Mouse (Mus musculus) layer of hippocampus, postnatal 25 days (tissue): Measurements from ENCODE around the gene Gm4969. TPM values are rescaled to one million over a fixed set of nuclear protein-coding genes. Genes with fewer than 3 reads are reported as not detected.

Experiments used
- DNase-seq, 2 experiments: peaks; one replicate each; pipeline ENCODE4 v3.0.0; 2022; ENCODE audit warnings: mixed read lengths in 2 of 2, low spot score in 1 of 2; ENCODE audit errors: extremely low spot score in 1 of 2
- total RNA-seq, 2 experiments: library from RNA; stranded (reverse); gene quantifications; 2 replicates each; pipeline ENCODE4 v1.2.3; 2021

Gene Gm4969
- total RNA-seq, 2 experiments from 2014 or later: 0.42 to 0.49 TPM

GRCm38 (mm10) chr7:19094826-19095750 is 23.1 kb downstream of the Gm4969 start:
- no peak for DNase-seq

- DNase-seq: no peak
These were observed 23.7 kb downstream of the Gm4969 start, which contains the start of gene Six5 for GRCm38 (mm10) chr7:19094471-19094825. Gene Six5 (plus strand): TSS chr7:19094594.

DNA sequence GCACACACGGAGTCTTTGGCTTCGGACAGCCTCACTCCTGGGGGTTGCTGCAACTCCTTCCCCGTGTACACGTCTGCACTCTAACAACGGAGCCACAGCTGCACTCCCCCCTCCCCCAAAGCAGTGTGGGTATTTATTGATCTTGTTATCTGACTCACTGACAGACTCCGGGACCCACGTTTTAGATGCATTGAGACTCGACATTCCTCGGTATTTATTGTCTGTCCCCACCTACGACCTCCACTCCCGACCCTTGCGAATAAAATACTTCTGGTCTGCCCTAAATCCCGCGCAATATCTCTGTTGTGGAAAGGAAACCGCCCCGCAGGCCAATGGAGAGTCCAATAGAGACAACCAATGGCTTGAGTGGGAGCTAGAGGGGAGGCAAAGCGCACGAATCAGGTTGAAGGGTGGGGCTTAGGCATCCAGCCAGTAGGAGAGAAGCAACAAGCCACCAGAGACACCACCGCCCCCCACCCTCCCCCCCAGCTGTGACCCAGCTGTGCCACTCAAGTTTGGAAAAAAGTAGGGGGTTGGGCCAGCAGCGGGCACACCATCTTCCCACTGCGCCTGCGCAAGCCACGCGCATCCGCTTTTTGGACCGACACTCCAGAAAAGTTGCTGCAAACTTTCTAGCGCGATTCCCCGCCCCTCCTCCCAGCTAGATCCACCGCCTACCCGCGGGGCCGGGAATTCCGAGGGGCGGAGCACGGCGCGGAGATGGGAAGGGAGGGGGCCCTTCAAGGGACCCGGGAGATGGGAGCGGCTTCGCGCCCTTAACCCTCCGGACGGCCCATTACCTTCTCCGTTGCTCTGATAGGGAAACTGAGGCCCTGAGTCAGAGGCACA is 24.4 kb downstream of the Gm4969 start:
- DNase-seq: peak; percentile 71 to 76

GRCm38 (mm10) chr7:19093174-19093521 is 25.0 kb downstream of the Gm4969 start:
- peak; percentile 57 to 73 for DNase-seq

GRCm38 (mm10) chr7:19092381-19093173 is 25.6 kb downstream of the Gm4969 start:
- DNase-seq: no peak

GRCm38 (mm10) chr7:19091913-19092312 is 26.3 kb downstream of the Gm4969 start:
- no peak for DNase-seq

DNA sequence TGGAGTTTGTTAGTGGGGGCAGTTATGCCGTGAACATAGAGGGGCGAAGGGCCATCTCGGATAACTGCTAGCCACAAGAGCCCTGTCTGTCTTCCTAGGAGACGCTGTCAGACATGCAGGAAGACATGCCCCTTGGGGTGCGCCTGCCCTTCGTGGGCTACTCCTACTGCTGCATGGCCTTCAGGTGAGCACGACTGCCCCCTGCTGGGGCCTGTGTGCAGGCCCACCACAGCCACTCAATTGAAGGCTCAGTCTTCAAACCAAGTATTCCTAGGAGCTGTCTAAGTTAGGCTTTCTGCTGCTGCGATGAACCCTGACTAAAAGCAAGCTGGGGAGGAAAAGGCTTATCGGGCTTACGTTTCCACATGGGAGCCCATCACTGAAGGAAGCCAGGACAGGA is 29.4 kb downstream of the Gm4969 start:
- peak in 1 of 2 experiments; percentile 65 for DNase-seq

DNA sequence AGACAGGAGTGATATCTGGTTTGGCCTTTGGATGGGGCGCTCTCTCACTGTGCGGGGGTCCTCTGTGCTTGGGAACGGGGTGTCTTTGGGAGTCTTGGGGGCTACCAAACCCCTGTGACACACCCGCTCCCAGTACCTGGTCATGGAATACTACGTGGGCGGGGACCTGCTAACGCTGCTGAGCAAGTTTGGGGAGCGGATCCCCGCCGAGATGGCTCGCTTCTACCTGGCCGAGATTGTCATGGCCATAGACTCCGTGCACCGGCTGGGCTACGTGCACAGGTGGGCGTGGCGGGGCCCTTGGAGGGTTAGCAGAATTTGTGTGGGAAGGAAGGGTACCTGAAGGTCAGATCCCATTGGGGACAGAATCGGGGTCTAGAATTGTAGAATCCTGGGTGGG is 31.4 kb downstream of the Gm4969 start:
- DNase-seq: no peak

- no peak for DNase-seq
These were observed 32.1 kb downstream of the Gm4969 start for GRCm38 (mm10) chr7:19086042-19086441.

DNA sequence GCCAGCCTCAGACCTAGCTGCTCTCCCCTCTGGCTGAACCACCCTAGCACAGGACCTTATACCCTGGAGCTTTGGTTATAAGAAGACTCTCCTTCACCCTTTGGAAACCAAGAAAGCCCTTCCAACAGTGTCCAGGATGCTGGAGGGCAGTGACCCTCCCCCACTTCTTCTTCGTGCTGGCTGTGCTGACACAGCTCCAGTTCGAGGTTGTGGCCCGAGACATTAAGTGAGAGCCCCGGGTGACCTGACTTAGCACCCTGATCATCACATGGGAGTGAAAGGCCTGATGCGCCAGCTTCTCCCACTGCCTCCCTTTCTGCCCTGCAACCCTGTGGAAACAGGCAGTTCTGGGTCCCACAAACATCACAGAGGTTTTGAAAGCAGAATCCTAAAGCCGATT is 32.7 kb downstream of the Gm4969 start:
- no peak for DNase-seq

- no peak for DNase-seq
These were observed 33.2 kb downstream of the Gm4969 start for GRCm38 (mm10) chr7:19084921-19085473.

- no peak for DNase-seq
These were observed 33.8 kb downstream of the Gm4969 start for GRCm38 (mm10) chr7:19084277-19084771.

DNA sequence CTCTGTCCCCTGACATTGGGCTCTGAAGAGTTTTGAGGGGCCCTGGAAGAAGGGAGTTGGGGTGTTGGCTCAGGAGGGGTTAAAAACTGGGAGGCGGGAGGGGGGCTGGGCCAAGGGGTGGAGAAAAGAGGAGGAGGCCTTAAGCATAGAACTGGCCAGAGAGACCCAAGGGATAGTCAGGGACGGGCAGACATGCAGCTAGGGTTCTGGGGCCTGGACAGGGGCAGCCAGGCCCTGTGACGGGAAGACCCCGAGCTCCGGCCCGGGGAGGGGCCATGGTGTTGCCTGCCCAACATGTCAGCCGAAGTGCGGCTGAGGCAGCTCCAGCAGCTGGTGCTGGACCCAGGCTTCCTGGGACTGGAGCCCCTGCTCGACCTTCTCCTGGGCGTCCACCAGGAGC is 34.5 kb downstream of the Gm4969 start, which contains the start of gene Dmpk:
Gene Dmpk, plus strand, starts transcription at position 149 of the 400 bp plus-strand sequence.
- no peak for DNase-seq

DNA sequence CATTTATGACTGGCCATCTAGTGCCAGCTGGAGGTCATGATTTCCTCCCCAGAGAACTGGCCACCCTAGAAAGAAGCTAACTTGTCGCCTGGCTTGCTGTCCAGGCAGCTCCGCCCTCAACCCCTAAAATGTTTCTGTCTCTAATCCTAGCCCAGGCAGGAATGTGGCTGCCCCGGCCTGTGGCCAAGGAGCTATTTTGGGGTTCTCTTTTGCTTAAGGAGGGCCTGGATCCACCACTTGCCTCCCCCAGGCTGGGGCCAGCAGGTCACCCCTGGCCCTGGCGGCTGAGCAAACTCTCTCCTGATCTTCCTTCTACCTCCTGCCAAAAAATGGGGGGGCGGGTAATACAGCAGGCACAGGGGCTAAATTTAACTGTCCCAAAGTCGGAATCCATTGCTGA is 35.1 kb downstream of the Gm4969 start:
- no peak for DNase-seq

GRCm38 (mm10) chr7:19082171-19082570 is 36.0 kb downstream of the Gm4969 start:
- no peak for DNase-seq

DNA sequence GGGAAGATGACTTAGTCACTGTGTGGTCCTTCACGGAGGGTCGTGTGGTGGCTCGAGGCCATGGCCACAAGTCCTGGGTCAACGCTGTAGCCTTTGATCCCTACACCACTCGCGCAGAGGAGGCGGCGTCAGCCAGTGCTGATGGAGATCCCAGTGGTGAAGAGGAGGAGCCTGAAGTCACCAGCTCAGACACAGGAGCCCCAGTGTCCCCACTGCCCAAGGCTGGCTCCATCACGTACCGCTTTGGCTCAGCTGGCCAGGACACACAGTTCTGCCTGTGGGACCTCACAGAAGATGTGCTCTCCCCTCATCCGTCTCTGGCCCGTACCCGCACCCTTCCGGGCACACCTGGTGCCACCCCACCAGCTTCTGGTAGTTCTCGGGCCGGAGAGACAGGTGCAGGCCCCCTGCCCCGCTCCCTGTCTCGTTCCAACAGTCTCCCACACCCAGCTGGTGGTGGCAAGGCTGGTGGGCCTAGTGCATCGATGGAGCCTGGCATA is 37.7 kb downstream of the Gm4969 start:
- no peak for DNase-seq

DNA sequence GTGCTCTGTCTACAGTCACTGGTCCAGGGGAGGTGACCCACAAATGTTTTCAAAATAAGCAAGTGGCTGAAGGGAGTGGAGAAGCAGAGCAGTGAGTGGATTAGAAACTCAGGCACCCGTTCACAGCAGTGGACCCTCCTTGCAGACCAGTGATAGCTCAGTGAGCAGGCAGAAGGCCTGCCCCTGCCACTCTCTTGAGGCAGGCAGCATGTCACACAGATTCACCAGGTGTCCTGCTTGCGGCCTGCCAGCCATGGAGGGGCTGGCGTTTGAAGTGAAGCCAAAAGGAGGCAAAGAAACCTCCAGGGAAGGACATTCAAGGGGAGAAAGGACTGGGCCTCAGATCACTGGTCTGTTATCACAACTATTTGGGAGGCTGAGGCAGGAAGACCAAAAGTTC is 39.4 kb downstream of the Gm4969 start:
- no peak for DNase-seq

GRCm38 (mm10) chr7:19077761-19078160 is 40.4 kb downstream of the Gm4969 start:
- DNase-seq: no peak

DNA sequence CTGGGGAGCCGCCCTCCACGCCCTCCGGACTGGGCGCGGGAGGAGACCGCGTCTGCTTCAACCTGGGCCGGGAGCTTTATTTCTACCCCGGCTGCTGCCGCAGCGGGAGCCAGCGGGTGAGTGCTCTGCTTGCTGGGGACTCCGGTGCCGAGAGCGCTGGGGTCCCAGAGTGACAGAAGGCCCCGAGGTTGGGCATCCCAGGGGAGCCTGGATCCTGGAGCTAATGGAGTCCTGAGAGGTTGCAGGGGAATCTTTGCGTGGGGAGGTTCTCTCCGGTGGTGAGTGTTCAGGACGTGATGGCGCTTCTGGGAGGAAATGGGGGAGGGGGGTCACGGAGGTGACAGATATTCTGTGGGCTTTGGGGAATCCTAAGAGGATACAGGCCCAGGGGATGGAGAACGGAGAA is 41.6 kb downstream of the Gm4969 start:
- DNase-seq: no peak
